Mouse (Mus musculus) liver, adult 2 months (tissue): ENCODE results near the gene Ackr3.

Experiments used
- CTCF ChIP-seq: fragments of 200-500 bp; IDR thresholded peaks from 2 replicates; pipeline ENCODE4 v1.5.1; 2011; ENCODE audit warnings: low read depth, low read length, control low read depth
- POLR2A ChIP-seq: fragments of 200-500 bp; IDR thresholded peaks from 2 replicates; pipeline ENCODE4 v1.6.1; 2011; ENCODE audit warnings: low read length, control low read depth; ENCODE audit not compliant: insufficient read depth; ENCODE audit errors: extremely low read depth

- TF ChIP-seq CTCF (no peak), POLR2A (no peak)
Observed at GRCm38 (mm10) chr1:90183602-90184001, 20.2 kb upstream of the Ackr3 start.
